Mouse (Mus musculus) CD8-positive naive resting alpha-beta T cell, adult 2 months (primary cell): ENCODE data around the gene Cntrl.

Experiments used
- DNase-seq, 2 experiments: peaks; one replicate each; pipeline ENCODE4 v3.0.0; 2022; ENCODE audit warnings: low read depth in 2 of 2, low spot score in 2 of 2

Gene Cntrl

GRCm38 (mm10) chr2:35173666-35174065 lies 64.4 kb downstream of the Cntrl start:
- DNase-seq = no peak

- no peak for DNase-seq
Measured at GRCm38 (mm10) chr2:35174100-35174499, 64.8 kb downstream of the Cntrl start.

- DNase-seq = no peak
Measured at GRCm38 (mm10) chr2:35175281-35176065, 66.2 kb downstream of the Cntrl start.

- DNase-seq = no peak
Measured at GRCm38 (mm10) chr2:35178153-35178552, 68.9 kb downstream of the Cntrl start.

GRCm38 (mm10) chr2:35183115-35183673 lies 73.9 kb downstream of the Cntrl start:
- DNase-seq = no peak

- DNase-seq = no peak
Measured at GRCm38 (mm10) chr2:35188929-35189328, 79.6 kb downstream of the Cntrl start.

GRCm38 (mm10) chr2:35193976-35194375 lies 84.7 kb downstream of the Cntrl start:
- no peak for DNase-seq

- DNase-seq = no peak
Measured at GRCm38 (mm10) chr2:35195626-35196544, 86.6 kb downstream of the Cntrl start.

- no peak for DNase-seq
Measured at GRCm38 (mm10) chr2:35199541-35199940, 90.2 kb downstream of the Cntrl start.

GRCm38 (mm10) chr2:35199971-35200897 lies 90.9 kb downstream of the Cntrl start:
- DNase-seq = peak; percentile 28 to 30

- DNase-seq = peak; percentile 99 to 100
Measured at GRCm38 (mm10) chr2:35200898-35201668, 91.8 kb downstream of the Cntrl start, which contains the start of gene Rab14. Rab14 (minus strand) TSS chr2:35201120.

GRCm38 (mm10) chr2:35203729-35204128 lies 94.4 kb downstream of the Cntrl start:
- no peak for DNase-seq

GRCm38 (mm10) chr2:35206761-35207160 lies 97.5 kb downstream of the Cntrl start:
- no peak for DNase-seq

- DNase-seq = no peak
Measured at GRCm38 (mm10) chr2:35208054-35208453, 98.8 kb downstream of the Cntrl start.

GRCm38 (mm10) chr2:35208931-35209665 lies 99.8 kb downstream of the Cntrl start:
- DNase-seq = peak in 1 of 2 experiments; percentile 15

GRCm38 (mm10) chr2:35211681-35212080 lies 102.4 kb downstream of the Cntrl start:
- no peak for DNase-seq

- no peak for DNase-seq
Measured at GRCm38 (mm10) chr2:35213345-35213910, 104.1 kb downstream of the Cntrl start.

GRCm38 (mm10) chr2:35214881-35215358 lies 105.6 kb downstream of the Cntrl start:
- DNase-seq = peak; percentile 75 to 80

GRCm38 (mm10) chr2:35215363-35215762 lies 106.1 kb downstream of the Cntrl start:
- no peak for DNase-seq
